Mouse (Mus musculus) forelimb bud, embryonic 11.5 days (tissue): ENCODE data around the gene Plpp2.

Source experiments
- DNase-seq: peaks from one replicate; pipeline ENCODE4 v3.0.0-alpha.2; 2012; ENCODE audit warnings: low read depth, low spot score

Plpp2 gene

DNA sequence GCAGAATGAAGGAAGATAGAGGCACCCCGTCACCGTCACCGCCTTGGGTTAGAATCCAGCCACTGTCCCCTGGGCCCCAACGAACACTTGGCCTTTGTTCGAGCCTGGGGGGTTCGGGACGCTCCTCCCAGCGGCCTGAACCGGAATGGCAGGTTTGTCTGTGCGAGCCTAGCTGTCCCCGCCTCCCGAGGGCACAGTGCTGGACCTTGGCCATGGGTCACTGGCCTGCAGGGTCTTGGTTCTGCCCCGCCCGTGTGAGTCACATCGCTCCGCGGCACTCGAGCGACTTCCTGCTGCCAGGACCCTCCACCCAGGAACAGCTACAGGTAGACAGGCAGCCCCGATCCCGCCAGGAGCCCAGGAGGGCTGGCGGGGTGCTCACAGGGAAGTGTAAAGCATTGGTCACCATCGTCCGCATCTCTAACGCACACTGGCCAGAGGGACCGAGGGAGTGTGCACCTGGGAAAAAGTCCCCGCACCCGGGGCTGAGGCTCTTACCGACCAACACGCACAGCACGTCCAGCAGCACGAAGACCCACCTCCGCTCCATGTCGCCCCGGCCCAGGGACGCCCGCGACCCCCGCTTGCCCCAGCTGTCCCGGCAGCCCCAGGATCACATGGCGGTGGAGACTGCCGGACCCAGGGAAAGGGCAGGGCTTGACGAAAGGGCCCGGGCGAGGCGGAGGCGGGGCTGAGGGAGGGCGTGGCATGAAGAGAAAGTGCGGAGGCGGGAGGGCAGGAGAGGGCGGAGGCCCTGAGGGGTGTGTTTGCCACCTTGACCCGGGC is at the start of gene Plpp2:
TSS of gene Plpp2 (minus strand) at position 671 of the 786 bp plus-strand sequence.
- DNase-seq, result peak; percentile 57

DNA sequence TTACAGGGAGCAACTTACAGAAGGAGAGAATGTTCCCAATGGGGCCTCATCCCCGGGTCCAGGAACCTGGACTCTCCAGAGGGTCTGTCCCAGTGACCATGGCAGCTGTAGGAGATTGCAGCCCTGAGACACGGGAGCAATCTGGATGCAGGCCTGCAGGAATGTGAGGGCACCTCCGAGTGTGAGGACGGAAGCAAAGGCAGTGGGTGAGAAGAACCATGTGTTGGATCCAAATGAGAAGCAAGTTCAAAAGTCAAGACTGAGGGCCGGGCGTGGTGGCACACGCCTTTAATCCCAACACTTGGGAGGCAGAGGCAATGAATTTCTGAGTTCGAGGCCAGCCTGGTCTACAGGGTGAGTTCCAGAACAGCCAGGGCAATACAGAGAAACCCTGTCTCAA is 47.9 kb upstream of the Plpp2 start:
- no peak for DNase-seq

GRCm38 (mm10) chr10:79580811-79581210 is 47.2 kb upstream of the Plpp2 start:
- peak; percentile 50 for DNase-seq

DNA sequence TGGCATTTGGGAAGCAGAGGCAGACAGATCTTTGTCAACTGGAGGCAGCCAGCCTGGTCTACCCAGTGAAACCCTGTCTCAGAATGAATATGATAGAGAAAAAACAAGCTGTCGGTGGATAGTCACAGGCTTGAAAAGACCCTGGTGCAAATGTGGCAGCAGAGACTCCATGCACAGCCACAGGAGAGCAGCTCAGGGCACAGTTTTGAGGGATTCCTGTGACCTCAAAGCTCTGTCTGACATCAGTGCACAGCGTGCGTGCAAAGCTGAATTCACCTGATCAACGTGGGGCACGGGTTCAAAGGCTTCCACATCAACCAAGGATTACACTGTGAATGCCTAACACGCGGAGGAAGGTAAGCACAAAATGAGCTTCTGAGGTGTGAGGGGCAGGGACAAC is 46.8 kb upstream of the Plpp2 start:
- no peak for DNase-seq

DNA sequence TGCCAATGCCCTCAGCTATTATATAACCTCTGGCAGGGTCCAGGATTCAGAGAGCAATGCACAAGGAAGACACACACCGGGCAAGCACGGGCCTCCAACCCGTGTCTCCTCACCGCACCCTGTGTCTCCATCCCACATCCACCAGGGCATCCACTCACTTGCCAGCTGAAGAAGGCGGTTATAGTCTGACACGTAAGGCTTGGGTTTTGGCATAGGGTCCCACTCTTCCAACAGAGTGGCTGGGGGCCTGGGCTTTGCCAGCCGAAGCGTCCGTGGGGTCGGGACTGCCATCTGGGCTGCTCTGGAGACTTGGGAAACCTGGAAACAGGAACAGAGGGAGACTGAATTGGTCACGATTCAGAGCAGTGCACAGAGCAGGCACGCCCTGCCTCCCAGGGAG is 46.2 kb upstream of the Plpp2 start:
- DNase-seq, result no peak

- no peak for DNase-seq
Measured at GRCm38 (mm10) chr10:79578891-79579290, 45.3 kb upstream of the Plpp2 start.

GRCm38 (mm10) chr10:79578276-79578675 is 44.7 kb upstream of the Plpp2 start:
- DNase-seq, result no peak

DNA sequence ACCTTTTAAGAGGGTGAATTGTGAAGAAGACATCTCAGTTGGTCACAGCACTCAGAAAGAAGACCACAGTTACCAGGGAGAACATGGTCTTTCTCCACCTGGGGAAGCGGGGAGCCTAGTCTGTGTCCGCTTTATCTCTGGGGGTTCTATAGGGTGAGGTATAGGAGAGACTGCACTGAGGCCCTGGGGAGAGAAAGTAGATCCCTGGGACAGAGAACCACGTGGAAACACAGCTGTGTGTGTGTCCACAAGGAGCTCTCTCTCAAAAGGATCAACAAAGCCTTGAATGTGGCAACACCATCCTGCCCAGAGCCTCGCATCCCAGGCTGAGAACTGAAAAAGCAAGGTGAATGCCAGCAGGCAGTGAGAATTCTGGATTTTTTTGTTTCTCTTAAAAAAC is 43.8 kb upstream of the Plpp2 start:
- DNase-seq, result no peak

- no peak for DNase-seq
Measured at GRCm38 (mm10) chr10:79575754-79576153, 42.2 kb upstream of the Plpp2 start.

GRCm38 (mm10) chr10:79574796-79575195 is 41.2 kb upstream of the Plpp2 start:
- DNase-seq, result no peak

GRCm38 (mm10) chr10:79574350-79574749 is 40.8 kb upstream of the Plpp2 start:
- no peak for DNase-seq

GRCm38 (mm10) chr10:79573611-79574010 is 40.0 kb upstream of the Plpp2 start:
- no peak for DNase-seq

GRCm38 (mm10) chr10:79571314-79571713 is 37.7 kb upstream of the Plpp2 start:
- DNase-seq, result no peak

DNA sequence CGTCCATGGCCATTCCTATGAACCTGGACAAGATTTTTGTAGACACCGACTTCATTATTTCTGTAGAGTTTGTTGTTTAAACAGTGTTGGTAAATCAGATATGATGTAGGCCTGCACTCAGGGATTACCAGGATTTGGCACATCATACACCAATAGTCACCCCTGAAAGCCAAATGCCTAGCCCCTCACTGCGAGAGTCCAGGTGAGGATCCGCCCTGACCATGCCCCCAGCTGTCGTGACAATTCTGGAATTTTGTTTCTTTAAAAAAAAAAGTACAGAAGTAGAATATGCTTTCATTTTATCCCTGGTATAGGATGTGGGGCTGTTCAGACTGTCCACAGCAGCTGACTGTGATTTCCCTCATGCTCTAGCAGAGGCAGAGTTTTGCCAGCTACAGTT is 36.3 kb upstream of the Plpp2 start:
- DNase-seq, result no peak

GRCm38 (mm10) chr10:79559716-79560115 is 26.1 kb upstream of the Plpp2 start:
- DNase-seq, result no peak

GRCm38 (mm10) chr10:79557496-79557895 is 23.9 kb upstream of the Plpp2 start:
- no peak for DNase-seq

DNA sequence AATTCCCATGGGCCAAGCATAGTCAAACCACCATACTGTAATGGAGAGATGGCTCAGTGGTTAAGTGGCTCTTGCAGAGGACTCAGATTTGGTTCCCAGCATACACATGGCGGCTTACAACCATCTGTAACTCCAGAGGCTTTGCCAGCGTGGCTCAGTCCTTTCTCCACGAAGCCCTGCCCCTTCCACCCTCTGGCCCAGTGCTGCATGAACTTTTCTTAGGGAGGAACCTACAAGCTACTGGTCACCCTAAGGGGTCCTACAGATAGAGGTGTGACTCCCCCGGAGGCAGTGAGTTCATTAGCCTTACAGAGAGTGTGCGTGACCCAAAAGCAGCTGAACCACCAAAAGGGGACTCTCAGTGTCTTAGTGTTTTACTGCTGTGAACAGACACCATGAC is 23.4 kb upstream of the Plpp2 start:
- DNase-seq, result no peak

- DNase-seq, result no peak
Measured at GRCm38 (mm10) chr10:79555238-79555724, 21.7 kb upstream of the Plpp2 start.

- peak; percentile 56 for DNase-seq
Measured at GRCm38 (mm10) chr10:79554330-79555237, 21.0 kb upstream of the Plpp2 start, which contains the start of gene Mier2. Mier2 (minus strand) TSS chr10:79555199.

GRCm38 (mm10) chr10:79553691-79554090 is 20.1 kb upstream of the Plpp2 start:
- no peak for DNase-seq

DNA sequence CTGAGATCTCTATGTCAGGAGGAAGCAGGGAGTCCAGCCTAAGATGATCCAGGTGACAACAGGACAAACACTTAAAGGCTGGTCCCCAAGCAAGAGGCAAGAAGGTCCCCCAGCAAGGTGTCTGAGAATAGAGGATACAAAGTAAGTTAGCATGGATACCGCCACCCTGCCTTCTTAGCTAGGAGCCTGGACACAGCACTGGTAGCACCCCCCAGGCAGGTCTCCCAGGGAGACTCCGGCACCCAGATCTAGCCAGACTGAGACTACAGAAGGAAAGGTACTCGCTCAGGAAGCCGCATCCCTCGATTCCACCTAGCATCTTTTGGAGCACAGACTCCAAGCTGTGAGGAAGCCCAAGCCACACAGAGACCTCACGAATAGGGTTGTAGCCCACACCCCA is 19.6 kb upstream of the Plpp2 start:
- no peak for DNase-seq

- DNase-seq, result no peak
Measured at GRCm38 (mm10) chr10:79552531-79552930, 18.9 kb upstream of the Plpp2 start.
